Mouse (Mus musculus): Measurements from ENCODE around the gene Polk. TPM values are rescaled to one million over a fixed set of nuclear protein-coding genes. Genes with fewer than 3 reads are reported as not detected.

Gene Polk
- polyA plus RNA-seq (2016; fragmentation: Nextera tagmentation; extraction: Ambion mirVana), result 9.5 and 9.9 TPM in 2 replicates

- Histone ChIP-seq H3K36me3 (replicated peaks) (no peaks in the 10 kb centered on the region), H3K27me3 (replicated peaks; ENCODE audit: low read depth, poor library complexity, severe bottlenecking) (no peaks in the 10 kb centered on the region), H3K27ac (replicated peaks) (peak within 1 kb of the TSS; percentile 96), H3K4me1 (peaks cover 16% of the 10 kb centered on the region), H3K4me3 (peak within 1 kb of the TSS; percentile 89), H3K9me3 (no peaks in the 10 kb centered on the region)
- peak; percentile 98 for DNase-seq (ENCODE audit: low spot score)
- WGBS, result under 1% methylated on average over 48 of the region's 50 CpGs
Measured at GRCm38 (mm10) chr13:96542081-96542889, at the start of gene Polk, which contains the start of gene Col4a3bp. Gene Polk, minus strand, starts transcription at chr13:96542579. Gene Col4a3bp, plus strand, starts transcription at chr13:96542618.

GRCm38 (mm10) chr13:96588642-96589041 is 46.3 kb upstream of the Polk start:
- 0 out of 2 replicates have a peak, but pooled peaks cover 3% of the 10 kb centered on the region for H3K4me1 ChIP-seq
- H3K4me3 ChIP-seq, result no peak overlapping the region
- no peaks in the 10 kb centered on the region for H3K9me3 ChIP-seq
- H3K36me3 ChIP-seq (replicated peaks), result no peaks in the 10 kb centered on the region
- no peak for DNase-seq (ENCODE audit: low spot score)
- H3K27me3 ChIP-seq (replicated peaks; ENCODE audit: low read depth, poor library complexity, severe bottlenecking), result no peaks in the 10 kb centered on the region
- H3K27ac ChIP-seq (replicated peaks), result no peak overlapping the region
- WGBS, result 66% methylated on average over 1 of the region's 1 CpGs

GRCm38 (mm10) chr13:96586540-96586939 is 44.2 kb upstream of the Polk start:
- Histone ChIP-seq H3K9me3 (no peaks in the 10 kb centered on the region), H3K27me3 (replicated peaks; ENCODE audit: low read depth, poor library complexity, severe bottlenecking) (no peaks in the 10 kb centered on the region), H3K27ac (replicated peaks) (no peak overlapping the region), H3K36me3 (replicated peaks) (no peaks in the 10 kb centered on the region), H3K4me1 (0 out of 2 replicates have a peak, but pooled peaks cover 3% of the 10 kb centered on the region), H3K4me3 (no peak overlapping the region)
- 94% methylated on average over 5 of the region's 5 CpGs for WGBS
- DNase-seq (ENCODE audit: low spot score), result no peak

GRCm38 (mm10) chr13:96584201-96584600 is 41.8 kb upstream of the Polk start:
- no peak overlapping the region for H3K27ac ChIP-seq (replicated peaks)
- peaks cover 13% of the 10 kb centered on the region for H3K4me1 ChIP-seq
- no peaks in the 10 kb centered on the region for H3K27me3 ChIP-seq (replicated peaks; ENCODE audit: low read depth, poor library complexity, severe bottlenecking)
- no peak for DNase-seq (ENCODE audit: low spot score)
- WGBS, result 95% methylated on average over 2 of the region's 2 CpGs
- H3K4me3 ChIP-seq, result no peak overlapping the region
- H3K9me3 ChIP-seq, result no peaks in the 10 kb centered on the region
- no peaks in the 10 kb centered on the region for H3K36me3 ChIP-seq (replicated peaks)

- Histone ChIP-seq H3K9me3 (no peaks in the 10 kb centered on the region), H3K4me1 (peaks cover 15% of the 10 kb centered on the region), H3K36me3 (replicated peaks) (peaks cover 3% of the 10 kb centered on the region; the same call in 1 of the 2 replicates), H3K27ac (replicated peaks) (peak overlapping the region; percentile 54), H3K27me3 (replicated peaks; ENCODE audit: low read depth, poor library complexity, severe bottlenecking) (no peaks in the 10 kb centered on the region), H3K4me3 (no peak overlapping the region)
- WGBS, result 66% methylated on average over 1 of the region's 1 CpGs
- DNase-seq (ENCODE audit: low spot score), result no peak
Measured at GRCm38 (mm10) chr13:96579979-96580378, 37.6 kb upstream of the Polk start.

GRCm38 (mm10) chr13:96579104-96579503 is 36.7 kb upstream of the Polk start:
- Histone ChIP-seq H3K4me1 (peaks cover 15% of the 10 kb centered on the region), H3K27ac (replicated peaks) (no peak overlapping the region), H3K9me3 (no peaks in the 10 kb centered on the region), H3K4me3 (no peak overlapping the region), H3K36me3 (replicated peaks) (peaks cover 3% of the 10 kb centered on the region; the same call in 1 of the 2 replicates), H3K27me3 (replicated peaks; ENCODE audit: low read depth, poor library complexity, severe bottlenecking) (no peaks in the 10 kb centered on the region)
- DNase-seq (ENCODE audit: low spot score), result no peak
- WGBS, result 62% methylated on average over 2 of the region's 2 CpGs

GRCm38 (mm10) chr13:96574170-96574569 is 31.8 kb upstream of the Polk start:
- DNase-seq (ENCODE audit: low spot score), result no peak

GRCm38 (mm10) chr13:96571016-96571361 is 28.6 kb upstream of the Polk start:
- Histone ChIP-seq H3K36me3 (replicated peaks) (peaks cover 18% of the 10 kb centered on the region), H3K27me3 (replicated peaks; ENCODE audit: low read depth, poor library complexity, severe bottlenecking) (no peaks in the 10 kb centered on the region), H3K4me3 (no peak overlapping the region), H3K4me1 (peaks cover 25% of the 10 kb centered on the region), H3K27ac (replicated peaks) (peak overlapping the region; percentile 27; the same call in 1 of the 2 replicates), H3K9me3 (no peaks in the 10 kb centered on the region)
- 63% methylated on average over 6 of the region's 6 CpGs for WGBS
- DNase-seq (ENCODE audit: low spot score), result no peak

More at GRCm38 (mm10) chr13:96574170-96574569, 31.8 kb upstream of the Polk start:
- 85% methylated on average over 2 of the region's 2 CpGs for WGBS
- Histone ChIP-seq H3K27me3 (replicated peaks; ENCODE audit: low read depth, poor library complexity, severe bottlenecking) (no peaks in the 10 kb centered on the region), H3K27ac (replicated peaks) (no peak overlapping the region), H3K4me1 (peaks cover 13% of the 10 kb centered on the region), H3K36me3 (replicated peaks) (peaks cover 18% of the 10 kb centered on the region), H3K4me3 (no peak overlapping the region), H3K9me3 (no peaks in the 10 kb centered on the region)

- Histone ChIP-seq H3K4me1 (peaks cover 25% of the 10 kb centered on the region), H3K27me3 (replicated peaks; ENCODE audit: low read depth, poor library complexity, severe bottlenecking) (no peaks in the 10 kb centered on the region), H3K4me3 (no peak overlapping the region), H3K27ac (replicated peaks) (peak overlapping the region; percentile 27; the same call in 1 of the 2 replicates), H3K9me3 (no peaks in the 10 kb centered on the region), H3K36me3 (replicated peaks) (peaks cover 15% of the 10 kb centered on the region)
- 54% methylated on average over 10 of the region's 10 CpGs for WGBS
- no peak for DNase-seq (ENCODE audit: low spot score)
Measured at GRCm38 (mm10) chr13:96570313-96571015, 28.1 kb upstream of the Polk start.

GRCm38 (mm10) chr13:96567977-96568376 is 25.6 kb upstream of the Polk start:
- Histone ChIP-seq H3K4me1 (peaks cover 25% of the 10 kb centered on the region), H3K27ac (replicated peaks) (no peak overlapping the region), H3K27me3 (replicated peaks; ENCODE audit: low read depth, poor library complexity, severe bottlenecking) (no peaks in the 10 kb centered on the region), H3K9me3 (no peaks in the 10 kb centered on the region), H3K36me3 (replicated peaks) (peaks cover 11% of the 10 kb centered on the region), H3K4me3 (no peak overlapping the region)
- DNase-seq (ENCODE audit: low spot score), result no peak
- 70% methylated on average over 6 of the region's 6 CpGs for WGBS

- Histone ChIP-seq H3K36me3 (replicated peaks) (0 out of 2 replicates have a peak, but pooled peaks cover 12% of the 10 kb centered on the region), H3K9me3 (no peaks in the 10 kb centered on the region), H3K4me1 (peaks cover 4% of the 10 kb centered on the region; the same call in 1 of the 2 replicates), H3K27ac (replicated peaks) (no peak overlapping the region), H3K27me3 (replicated peaks; ENCODE audit: low read depth, poor library complexity, severe bottlenecking) (no peaks in the 10 kb centered on the region), H3K4me3 (no peak overlapping the region)
- 97% methylated on average over 3 of the region's 3 CpGs for WGBS
- no peak for DNase-seq (ENCODE audit: low spot score)
Measured at GRCm38 (mm10) chr13:96555099-96555498, 12.7 kb upstream of the Polk start.

- 77% methylated on average over 4 of the region's 4 CpGs for WGBS
- H3K27ac ChIP-seq (replicated peaks), result no peak overlapping the region
- DNase-seq (ENCODE audit: low spot score), result no peak
- peaks cover 9% of the 10 kb centered on the region for H3K4me1 ChIP-seq
- no peaks in the 10 kb centered on the region for H3K9me3 ChIP-seq
- no peaks in the 10 kb centered on the region for H3K27me3 ChIP-seq (replicated peaks; ENCODE audit: low read depth, poor library complexity, severe bottlenecking)
- H3K36me3 ChIP-seq (replicated peaks), result 0 out of 2 replicates have a peak, but pooled peaks cover 7% of the 10 kb centered on the region
- H3K4me3 ChIP-seq, result no peak overlapping the region
Measured at GRCm38 (mm10) chr13:96547941-96548340, 5.6 kb upstream of the Polk start.
